Mouse (Mus musculus) CH12.LX (cell line): ENCODE measurements around the gene Kif13a. TPM values are rescaled to one million over a fixed set of nuclear protein-coding genes. Genes with fewer than 3 reads are reported as not detected.

Experiments
- DNase-seq: peaks from one replicate; pipeline ENCODE4 v3.0.0-alpha.2; 2013; ENCODE audit errors: extremely low read depth
- H3K27ac ChIP-seq: 2 replicates; pipeline ENCODE4 v1.5.1; 2012; ENCODE audit warnings: low read depth, mild to moderate bottlenecking, control low read depth, moderate library complexity; ENCODE audit not compliant: insufficient read depth
- H3K27me3 ChIP-seq: replicated peaks from 2 replicates; pipeline ENCODE3; 2012; ENCODE audit warnings: inconsistent platforms
- H3K36me3 ChIP-seq, 2 experiments: replicated peaks in 1 of 2; 2 replicates each; pipeline versions ENCODE3 to v1.6.1; 2012; ENCODE audit warnings: inconsistent platforms in 1 of 2, low read length in 1 of 2, mild to moderate bottlenecking in 1 of 2, mixed read lengths in 1 of 2, moderate library complexity in 1 of 2; ENCODE audit not compliant: control insufficient read depth in 1 of 2, insufficient read depth in 1 of 2
- H3K4me1 ChIP-seq, 2 experiments: 2 replicates each; pipeline ENCODE4 v1.6.1; 2012; ENCODE audit warnings: inconsistent platforms in 1 of 2, moderate library complexity in 1 of 2; ENCODE audit not compliant: insufficient read depth in 2 of 2, control insufficient read depth in 1 of 2
- H3K4me2 ChIP-seq: 2 replicates; pipeline ENCODE4 v1.6.1; 2012; ENCODE audit warnings: low read depth, mild to moderate bottlenecking, control low read depth; ENCODE audit not compliant: poor library complexity, insufficient read depth, severe bottlenecking
- H3K4me3 ChIP-seq, 3 experiments: fragments of 150-350 bp in 1 of 3; sonication (generic) in 1 of 3; replicated peaks in 1 of 3; 2 replicates each; pipeline versions ENCODE3 to v1.5.1; 2011 to 2012; ENCODE audit warnings: low read depth in 2 of 3, low read length in 2 of 3, mild to moderate bottlenecking in 2 of 3, moderate library complexity in 2 of 3, control low read depth in 1 of 3, improper control_type of control experiment in 1 of 3, inconsistent platforms in 1 of 3, mixed read lengths in 1 of 3; ENCODE audit not compliant: poor library complexity in 1 of 3
- H3K79me2 ChIP-seq: replicated peaks from 2 replicates; pipeline ENCODE4 v1.6.1; 2012; ENCODE audit warnings: mild to moderate bottlenecking, moderate library complexity; ENCODE audit not compliant: control insufficient read depth, poor library complexity, insufficient read depth, severe bottlenecking; ENCODE audit errors: extremely low read depth
- H3K9ac ChIP-seq: 2 replicates; pipeline ENCODE4 v1.6.1; 2012; ENCODE audit warnings: low read depth, mild to moderate bottlenecking, control low read depth, moderate library complexity; ENCODE audit not compliant: insufficient read depth
- H3K9me3 ChIP-seq: replicated peaks from 2 replicates; pipeline ENCODE3; 2012; ENCODE audit warnings: low read length, inconsistent platforms, mixed read lengths
- BHLHE40 ChIP-seq: IDR thresholded peaks from 2 replicates; pipeline ENCODE4 v1.6.1; 2011; ENCODE audit warnings: mild to moderate bottlenecking, low read depth, low read length, improper control_type of control experiment
- CHD1 ChIP-seq: IDR thresholded peaks from 2 replicates; pipeline ENCODE4 v1.6.1; 2012; ENCODE audit warnings: low read depth, low read length, improper control_type of control experiment, inconsistent platforms
- CHD2 ChIP-seq: IDR thresholded peaks from 2 replicates; pipeline ENCODE4 v1.6.1; 2011; ENCODE audit warnings: low read length, improper control_type of control experiment
- E2F4 ChIP-seq: IDR thresholded peaks from 2 replicates; pipeline ENCODE4 v1.6.1; 2011; ENCODE audit warnings: low read depth, low read length, improper control_type of control experiment; ENCODE audit not compliant: insufficient replicate concordance
- ELF1 ChIP-seq: IDR thresholded peaks from 2 replicates; pipeline ENCODE4 v1.6.1; 2014; ENCODE audit warnings: low read depth, mild to moderate bottlenecking, inconsistent platforms, low read length, improper control_type of control experiment
- EP300 ChIP-seq: IDR thresholded peaks from 2 replicates; pipeline ENCODE4 v1.6.1; 2011; ENCODE audit warnings: low read length, improper control_type of control experiment
- ETS1 ChIP-seq: conservative IDR thresholded peaks from 2 replicates; pipeline ENCODE4 v1.6.1; 2012; ENCODE audit warnings: low read depth, mild to moderate bottlenecking, inconsistent platforms, low read length, improper control_type of control experiment, moderate library complexity
- GABPA ChIP-seq: IDR thresholded peaks from 2 replicates; pipeline ENCODE4 v1.6.1; 2012; ENCODE audit warnings: low read depth, low read length, improper control_type of control experiment, inconsistent platforms; ENCODE audit not compliant: insufficient replicate concordance
- HCFC1 ChIP-seq: IDR thresholded peaks from 2 replicates; pipeline ENCODE4 v1.6.1; 2012; ENCODE audit warnings: low read depth, mild to moderate bottlenecking, inconsistent platforms, low read length, improper control_type of control experiment
- IRF4 ChIP-seq: IDR thresholded peaks from 2 replicates; pipeline ENCODE4 v1.6.1; 2014; ENCODE audit warnings: low read depth, mild to moderate bottlenecking, inconsistent platforms, low read length, improper control_type of control experiment
- JUN ChIP-seq: IDR thresholded peaks from 2 replicates; pipeline ENCODE4 v1.6.1; 2011; ENCODE audit warnings: low read depth, mild to moderate bottlenecking, low read length, improper control_type of control experiment, moderate library complexity; ENCODE audit not compliant: insufficient read depth
- JUND ChIP-seq: conservative IDR thresholded peaks from 2 replicates; pipeline ENCODE4 v1.6.1; 2011; ENCODE audit warnings: low read depth, low read length, improper control_type of control experiment
- KAT2A ChIP-seq: IDR thresholded peaks from 2 replicates; pipeline ENCODE4 v1.6.1; 2012; ENCODE audit warnings: low read length, improper control_type of control experiment, inconsistent platforms; ENCODE audit not compliant: insufficient replicate concordance
- MAX ChIP-seq: IDR thresholded peaks from 2 replicates; pipeline ENCODE4 v1.6.1; 2011; ENCODE audit warnings: low read length, improper control_type of control experiment
- MAZ ChIP-seq: IDR thresholded peaks from 2 replicates; pipeline ENCODE4 v1.6.1; 2012; ENCODE audit warnings: low read depth, mild to moderate bottlenecking, inconsistent platforms, low read length, improper control_type of control experiment, moderate library complexity
- MEF2A ChIP-seq: IDR thresholded peaks from 2 replicates; pipeline ENCODE4 v1.6.1; 2014; ENCODE audit warnings: low read depth, mild to moderate bottlenecking, inconsistent platforms, low read length, improper control_type of control experiment, borderline replicate concordance
- MXI1 ChIP-seq: IDR thresholded peaks from 2 replicates; pipeline ENCODE4 v1.6.1; 2011; ENCODE audit warnings: mild to moderate bottlenecking, low read depth, low read length, improper control_type of control experiment
- MYC ChIP-seq: IDR thresholded peaks from 2 replicates; pipeline ENCODE4 v1.6.1; 2011; ENCODE audit warnings: low read depth, mild to moderate bottlenecking, improper control_type of control experiment, low read length
- NELFE ChIP-seq: IDR thresholded peaks from 2 replicates; pipeline ENCODE4 v1.6.1; 2011; ENCODE audit warnings: low read depth, low read length, improper control_type of control experiment
- NRF1 ChIP-seq: IDR thresholded peaks from 2 replicates; pipeline ENCODE4 v1.6.1; 2014; ENCODE audit warnings: low read depth, mild to moderate bottlenecking, inconsistent platforms, low read length, improper control_type of control experiment, moderate library complexity
- POLR2A ChIP-seq: IDR thresholded peaks from 2 replicates; pipeline ENCODE4 v1.6.1; 2011; ENCODE audit warnings: low read depth, mild to moderate bottlenecking, improper control_type of control experiment, low read length
- POLR2AphosphoS2 ChIP-seq: IDR thresholded peaks from 2 replicates; pipeline ENCODE4 v1.6.1; 2011; ENCODE audit warnings: low read depth, low read length, improper control_type of control experiment
- RAD21 ChIP-seq: IDR thresholded peaks from 2 replicates; pipeline ENCODE4 v1.6.1; 2011; ENCODE audit warnings: low read depth, mild to moderate bottlenecking, low read length, improper control_type of control experiment, moderate library complexity
- RCOR1 ChIP-seq: conservative IDR thresholded peaks from 2 replicates; pipeline ENCODE4 v1.6.1; 2012; ENCODE audit warnings: low read depth, mild to moderate bottlenecking, inconsistent platforms, low read length, improper control_type of control experiment
- SIN3A ChIP-seq: IDR thresholded peaks from 2 replicates; pipeline ENCODE4 v1.6.1; 2012; ENCODE audit warnings: low read length, improper control_type of control experiment, inconsistent platforms
- SMC3 ChIP-seq: IDR thresholded peaks from 2 replicates; pipeline ENCODE4 v1.6.1; 2011; ENCODE audit warnings: low read depth, low read length, improper control_type of control experiment
- TBP ChIP-seq: conservative IDR thresholded peaks from 2 replicates; pipeline ENCODE4 v1.6.1; 2011; ENCODE audit warnings: low read depth, low read length, improper control_type of control experiment
- TCF12 ChIP-seq: IDR thresholded peaks from 2 replicates; pipeline ENCODE4 v1.6.1; 2014; ENCODE audit warnings: low read depth, mild to moderate bottlenecking, inconsistent platforms, low read length, improper control_type of control experiment
- USF1 ChIP-seq: IDR thresholded peaks from 2 replicates; pipeline ENCODE4 v1.6.1; 2014; ENCODE audit warnings: low read depth, mild to moderate bottlenecking, inconsistent platforms, low read length, improper control_type of control experiment
- USF2 ChIP-seq: conservative IDR thresholded peaks from 2 replicates; pipeline ENCODE4 v1.6.1; 2011; ENCODE audit warnings: low read depth, low read length, improper control_type of control experiment
- ZC3H11A ChIP-seq: IDR thresholded peaks from 2 replicates; pipeline ENCODE4 v1.6.1; 2012; ENCODE audit warnings: low read depth, mild to moderate bottlenecking, inconsistent platforms, low read length, improper control_type of control experiment
- ZKSCAN1 ChIP-seq: IDR thresholded peaks from 2 replicates; pipeline ENCODE4 v1.6.1; 2012; ENCODE audit warnings: low read depth, inconsistent platforms, low read length, improper control_type of control experiment, borderline replicate concordance
- ZMIZ1 ChIP-seq: IDR thresholded peaks from 2 replicates; pipeline ENCODE4 v1.6.1; 2012; ENCODE audit warnings: low read depth, mild to moderate bottlenecking, inconsistent platforms, low read length, improper control_type of control experiment
- dilution Hi-C: fragments of 300-500 bp; cut with MboI; formaldehyde crosslinking; loops from 2 replicates; pipeline ENCODE4 v1.14.3; 2020; ENCODE audit warnings: low sequenced_read_pairs; ENCODE audit not compliant: extremely low pct_unique_long_range_greater_than_20kb, extremely low pct_ligation_motif_present
- in situ Hi-C: fragments of 300-500 bp; cut with MboI; formaldehyde crosslinking; loops from 3 replicates; pipeline ENCODE4 v1.14.3; 2019; ENCODE audit warnings: low sequenced_read_pairs, low pct_ligation_motif_present, low pct_unique_long_range_greater_than_20kb, mixed read lengths
- polyA plus RNA-seq: library from polyadenylated mRNA; unstranded; fragments of >175 nt; gene quantifications from 2 replicates; pipeline ENCODE4 v1.2.1, GENCODE M21; 2012; ENCODE audit warnings: low read depth; ENCODE audit not compliant: insufficient read length
- total RNA-seq, 2 experiments: library from RNA; depleted of rRNA; stranded (reverse); fragments of 300-350 nt in 1 of 2; fragments of >200 nt in 1 of 2; gene quantifications; 2 replicates each; pipeline ENCODE4 v1.2.3; 2012 to 2014

Gene Kif13a
- total and polyA plus RNA-seq, 3 experiments, result not detected

DNA sequence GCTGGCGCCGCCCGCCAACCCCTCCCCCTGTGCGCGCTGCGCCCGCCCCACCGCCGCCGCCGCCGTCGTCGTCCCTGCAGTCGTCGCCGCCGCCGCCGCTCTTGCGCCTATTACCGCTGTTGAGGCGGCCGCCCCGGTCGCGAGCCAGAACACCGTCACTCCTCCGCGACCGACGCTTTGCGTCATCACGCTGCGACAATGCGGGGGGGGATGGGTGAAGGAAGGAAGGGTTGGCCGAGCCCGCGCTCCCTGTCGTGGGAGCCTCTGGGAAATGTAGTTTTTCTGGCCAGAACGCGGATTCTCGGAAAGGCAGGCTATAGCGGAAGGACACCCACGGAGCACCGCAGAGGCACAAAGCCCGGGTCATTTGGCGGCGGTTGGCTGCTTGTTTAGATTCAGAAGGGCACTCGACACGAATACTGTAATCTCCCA is 201.8 kb downstream of the Kif13a start, which contains the start of gene Nup153:
Nup153 (minus strand) TSS at position 104 of the 432 bp plus-strand sequence.
- peak; percentile 95 for DNase-seq
- Histone ChIP-seq H3K79me2 (peaks cover 38% of the 10 kb centered on the region), H3K4me1 (peaks cover 0 to 15% of the 10 kb centered on the region in 2 experiments; a peak in 2 of 4 replicates), H3K9me3 (no peaks in the 10 kb centered on the region), H3K27me3 (no peaks in the 10 kb centered on the region), H3K9ac (peak within 1 kb of the TSS; percentile 83)
- dilution Hi-C loops, result no loop called here
- TF ChIP-seq KAT2A (peak; percentile 99), TCF12 (peak; percentile 93), MAZ (peak; percentile 76; the same call in 1 of the 2 replicates), MYC (peak; percentile 70; the same call in 1 of the 2 replicates), BHLHE40 (peak; percentile 53), NRF1 (peak; percentile 58), EP300 (no peak), ETS1 (peak; percentile 50), MEF2A (peak; percentile 87), JUN (no peak), USF1 (no peak; the same call in 1 of the 2 replicates), GABPA (peak; percentile 91; the same call in 1 of the 2 replicates), POLR2AphosphoS2 (peak; percentile 81; the same call in 1 of the 2 replicates), HCFC1 (peak; percentile 97), TBP (peak; percentile 81), MXI1 (peak; percentile 78), RCOR1 (no peak), NELFE (peak; percentile 91), SMC3 (no peak), ZMIZ1 (peak; percentile 67; the same call in 1 of the 2 replicates), ELF1 (peak; percentile 96), IRF4 (peak; percentile 78), CHD1 (no peak), JUND (no peak), RAD21 (no peak), POLR2A (peak; percentile 93), ZC3H11A (no peak), USF2 (no peak), SIN3A (peak; percentile 97), MAX (no peak), E2F4 (peak; percentile 98; the same call in 1 of the 2 replicates), ZKSCAN1 (peak; percentile 39; the same call in 1 of the 2 replicates), CHD2 (peak; percentile 99)
- TF ChIP-seq, all 38 proteins: peak for 22
- no peaks in the 10 kb centered on the region for H3K36me3 ChIP-seq
- H3K27ac ChIP-seq, result peak within 1 kb of the TSS; percentile 92
- in situ Hi-C loops, result no loop called here
- H3K4me2 ChIP-seq, result peak within 1 kb of the TSS; percentile 43
- H3K4me3 ChIP-seq, result peak within 1 kb of the TSS; percentile 81 to 96 (median 86)
